Mouse (Mus musculus) olfactory bulb, adult 2 months (tissue): ENCODE data around the gene Palm. TPM values are rescaled to one million over a fixed set of nuclear protein-coding genes. Genes with fewer than 3 reads are reported as not detected.

Experiments
- H3K27ac ChIP-seq: fragments of 200-500 bp; 2 replicates; pipeline ENCODE4 v1.5.1; 2012; ENCODE audit warnings: low read depth, low read length; ENCODE audit not compliant: insufficient read depth
- H3K4me1 ChIP-seq: fragments of 200-500 bp; 2 replicates; pipeline ENCODE4 v1.6.1; 2012; ENCODE audit warnings: low read length; ENCODE audit not compliant: control insufficient read depth, insufficient read depth
- H3K4me3 ChIP-seq: fragments of 200-500 bp; 2 replicates; pipeline ENCODE4 v1.5.1; 2012; ENCODE audit warnings: mild to moderate bottlenecking, low read depth, low read length, moderate library complexity; ENCODE audit not compliant: insufficient read depth
- CTCF ChIP-seq: fragments of 200-500 bp; IDR thresholded peaks from 2 replicates; pipeline ENCODE4 v1.5.1; 2012; ENCODE audit warnings: low read depth, mild to moderate bottlenecking, low read length, moderate library complexity; ENCODE audit not compliant: insufficient read depth
- POLR2A ChIP-seq: fragments of 200-500 bp; IDR thresholded peaks from 2 replicates; pipeline ENCODE4 v1.6.1; 2012; ENCODE audit warnings: mild to moderate bottlenecking, low read depth, low read length, moderate library complexity; ENCODE audit not compliant: insufficient read depth
- WGBS: fragments of 180-500 bp; shearing (Covaris S2); methylation state at CpG from one replicate; pipeline ENCODE4 v1.1.7; 2018; 5-methylcytosine and 5-hydroxymethylcytosine counted together
- polyA plus RNA-seq: library from polyadenylated mRNA; stranded (reverse); fragments of >200 nt; gene quantifications from 2 replicates; pipeline ENCODE4 v1.2.4, GENCODE M21; 2012; ENCODE audit warnings: low replicate concordance; ENCODE audit not compliant: missing spikeins, insufficient read depth, insufficient read length

The Palm gene
- polyA plus RNA-seq, 1 experiment = not detected

DNA sequence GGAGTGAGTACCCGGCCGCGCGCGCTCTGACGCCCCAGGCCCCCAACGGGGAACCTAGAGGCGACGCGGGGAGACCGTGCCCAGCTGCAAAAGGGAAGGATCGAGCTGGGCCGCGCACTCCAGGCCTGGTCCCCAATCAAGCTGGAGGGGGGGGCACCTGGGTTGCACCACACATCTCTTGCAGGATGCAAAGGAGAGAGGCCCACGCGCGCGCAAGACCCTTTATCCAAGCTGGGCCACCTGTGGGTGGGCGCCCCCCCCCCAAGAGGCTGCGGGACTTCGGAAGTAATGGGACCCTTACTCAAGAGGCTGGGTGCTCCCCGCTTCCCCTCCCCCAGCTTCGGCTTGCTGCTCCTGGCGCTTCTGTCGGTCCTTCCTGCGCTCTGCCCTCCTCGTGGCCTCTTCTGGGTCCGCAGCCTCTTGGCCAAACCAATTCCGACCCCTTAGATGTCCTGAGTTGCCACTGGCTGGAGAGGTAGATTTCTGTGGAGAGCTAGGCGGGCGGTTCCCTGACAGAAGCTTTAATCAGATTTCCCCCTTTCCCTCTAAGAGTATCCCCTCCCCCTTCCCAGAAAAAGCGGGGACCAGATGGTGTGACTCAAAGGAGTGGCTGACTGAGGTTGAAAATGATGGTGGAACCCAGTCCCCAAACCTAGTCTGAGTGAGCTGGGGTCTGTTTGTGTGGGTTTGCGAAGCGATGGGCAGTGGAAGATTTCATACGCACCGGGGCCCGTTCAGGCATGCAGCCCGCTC is 542 bp downstream of the Palm start:
- 3% methylated on average over 38 of the region's 38 CpGs for WGBS
- H3K4me1 ChIP-seq = peaks cover 36% of the 10 kb centered on the region
- H3K27ac ChIP-seq = peak overlapping the region; percentile 91
- H3K4me3 ChIP-seq = peak overlapping the region; percentile 90
- TF ChIP-seq POLR2A = no peak; the same call in 1 of the 2 replicates
- no peak for TF ChIP-seq CTCF

DNA sequence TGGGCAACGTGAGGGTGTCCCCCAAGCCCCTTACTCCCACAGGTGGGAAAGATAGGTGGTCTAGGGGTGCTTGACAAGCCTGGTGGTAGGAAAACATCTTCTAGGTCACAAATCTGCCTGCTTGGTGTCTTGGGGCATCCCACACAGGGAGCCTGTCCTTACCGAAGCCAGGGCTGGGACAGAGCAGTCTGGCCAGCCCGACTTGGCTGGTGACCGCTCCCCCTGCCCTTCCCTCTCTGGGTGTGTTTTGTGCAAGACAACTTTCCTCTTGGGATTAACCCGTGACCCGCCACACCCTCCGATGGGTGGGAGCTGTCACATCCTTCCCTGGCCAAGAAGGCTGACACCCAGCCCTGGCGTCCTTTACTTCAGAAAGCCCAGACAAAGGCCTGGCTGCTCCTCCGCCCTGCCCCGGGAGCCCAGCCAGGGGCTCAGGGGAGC is 1.1 kb downstream of the Palm start:
- peaks cover 36% of the 10 kb centered on the region for H3K4me1 ChIP-seq
- WGBS = 2% methylated on average over 10 of the region's 10 CpGs
- H3K27ac ChIP-seq = peak overlapping the region; percentile 91
- TF ChIP-seq POLR2A = peak; percentile 38; the same call in 1 of the 2 replicates
- no peak for TF ChIP-seq CTCF
- peak overlapping the region; percentile 90 for H3K4me3 ChIP-seq

DNA sequence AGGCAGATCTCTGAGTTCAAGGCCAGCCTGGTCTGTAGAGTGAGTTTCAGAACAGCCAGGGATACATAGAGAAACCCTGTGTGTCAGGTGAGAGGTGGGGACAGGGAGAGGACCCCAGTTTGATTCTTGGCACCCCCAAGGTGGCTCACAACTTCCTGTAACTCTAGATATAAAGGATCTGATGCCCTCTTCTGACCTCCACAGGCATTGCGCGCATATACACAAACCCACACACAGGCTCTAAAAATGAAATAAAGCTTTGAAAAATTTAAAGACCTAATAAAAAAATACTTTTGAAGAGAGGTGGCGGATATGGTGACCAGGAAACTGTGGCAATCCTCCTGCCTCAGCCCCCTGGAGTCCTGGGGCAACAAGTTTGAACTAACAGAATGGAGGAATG is 2.5 kb downstream of the Palm start:
- Histone ChIP-seq H3K4me1 (peaks cover 44% of the 10 kb centered on the region), H3K27ac (no peak overlapping the region), H3K4me3 (no peak overlapping the region)
- 95% methylated on average over 3 of the region's 3 CpGs for WGBS
- TF ChIP-seq CTCF = no peak

DNA sequence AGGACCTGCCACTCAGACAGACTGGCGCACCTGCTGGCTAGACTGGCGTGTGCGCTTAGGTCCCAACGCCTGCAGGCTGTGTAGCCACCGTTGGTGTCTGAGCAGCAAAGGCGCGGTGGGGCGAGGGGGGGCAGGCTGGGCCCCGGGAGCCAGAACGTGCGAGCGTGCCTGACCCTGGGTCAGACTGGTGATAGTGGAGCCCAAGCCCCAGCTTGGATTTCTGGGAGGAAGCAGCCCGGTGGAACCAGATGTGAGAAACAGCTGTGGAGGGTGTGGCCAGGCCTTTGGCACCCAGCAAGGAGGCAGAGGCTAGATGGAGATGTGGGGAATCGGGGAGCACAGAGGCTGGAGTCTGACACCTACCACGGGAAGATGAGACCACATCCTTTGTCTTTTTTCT is 4.0 kb downstream of the Palm start:
- 44% methylated on average over 15 of the region's 15 CpGs for WGBS
- Histone ChIP-seq H3K4me1 (peaks cover 57% of the 10 kb centered on the region), H3K4me3 (peak overlapping the region; percentile 4; the same call in 1 of the 2 replicates), H3K27ac (peak overlapping the region; percentile 49)
- TF ChIP-seq POLR2A = no peak
- TF ChIP-seq CTCF = no peak

DNA sequence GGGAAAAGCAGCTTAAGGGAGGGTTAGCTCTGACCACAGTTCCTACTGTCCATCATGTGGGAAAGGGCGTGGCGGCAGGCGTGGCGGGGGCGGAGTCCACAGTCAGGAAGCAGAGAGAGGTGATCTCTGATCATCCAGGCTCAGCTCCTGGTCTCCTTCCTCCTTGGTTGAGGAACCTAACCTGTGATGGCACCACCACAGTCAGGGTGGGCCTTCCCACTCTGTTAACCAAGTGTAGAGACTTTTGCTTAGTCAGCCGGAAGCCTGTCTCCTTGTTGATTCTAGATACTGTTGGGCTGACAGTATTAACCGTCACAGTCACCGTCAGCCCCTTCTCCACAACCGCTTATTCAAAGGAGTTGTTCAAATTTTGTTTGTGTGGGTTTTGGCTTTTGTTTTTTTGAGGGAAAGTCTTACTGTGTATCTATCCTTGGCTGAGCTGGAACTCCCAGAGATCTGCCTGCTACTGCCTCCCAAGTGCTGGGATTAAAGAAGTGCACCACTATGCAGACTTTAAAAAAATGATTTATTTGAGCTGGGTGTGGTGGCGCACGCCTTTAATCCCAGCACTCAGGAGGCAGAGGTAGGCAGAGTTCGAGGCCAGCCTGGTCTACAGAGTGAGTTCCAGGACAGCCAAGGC is 5.0 kb downstream of the Palm start:
- WGBS = 76% methylated on average over 12 of the region's 12 CpGs
- Histone ChIP-seq H3K4me3 (no peak overlapping the region), H3K27ac (peak overlapping the region; percentile 7), H3K4me1 (peaks cover 59% of the 10 kb centered on the region)
- TF ChIP-seq CTCF (no peak), POLR2A (no peak)

DNA sequence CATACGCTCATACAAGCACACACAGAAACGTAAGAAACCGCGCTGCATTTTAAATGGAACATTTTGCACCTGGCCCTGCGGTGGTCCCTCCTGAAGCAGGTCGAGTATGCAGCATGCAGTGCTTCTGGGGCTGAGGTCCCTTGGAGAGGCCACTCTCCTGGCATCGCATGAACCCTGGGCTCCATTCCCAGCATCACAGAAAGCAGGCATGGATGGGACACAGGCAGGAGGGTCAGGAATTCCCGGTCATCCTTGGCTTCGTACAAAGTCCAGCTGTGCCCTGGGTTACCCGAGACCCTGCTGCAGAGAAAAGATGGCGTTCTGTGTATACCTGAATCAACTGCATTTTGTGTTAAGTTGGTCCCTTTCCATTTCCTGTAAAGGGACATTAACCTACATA is 7.1 kb downstream of the Palm start:
- H3K27ac ChIP-seq = peak overlapping the region; percentile 60
- peaks cover 69% of the 10 kb centered on the region for H3K4me1 ChIP-seq
- WGBS = 40% methylated on average over 11 of the region's 11 CpGs
- no peak overlapping the region for H3K4me3 ChIP-seq
- TF ChIP-seq CTCF (no peak), POLR2A (no peak)

DNA sequence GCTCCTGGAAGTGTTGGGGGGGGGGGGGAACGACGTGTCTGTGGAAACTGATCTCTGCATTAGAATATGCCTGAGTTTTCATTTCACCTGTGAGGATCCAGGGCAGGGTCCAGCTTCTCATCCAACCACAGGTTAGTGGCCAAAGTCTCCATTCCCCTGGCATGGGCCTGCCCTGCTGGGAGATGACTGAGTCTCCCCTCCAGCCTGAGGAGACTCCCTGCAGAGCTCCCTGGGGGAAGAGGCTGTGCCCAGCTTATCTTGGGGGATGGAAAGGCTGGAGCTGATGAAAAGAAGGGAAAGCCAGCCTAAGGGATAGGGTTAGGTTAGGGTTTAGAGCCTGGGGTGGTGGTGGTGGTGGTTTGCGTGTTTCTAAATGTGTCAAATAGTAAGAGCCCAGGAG is 8.5 kb downstream of the Palm start:
- 0 out of 2 replicates have a peak overlapping the region, but pooled peaks have one; percentile 14 for H3K4me3 ChIP-seq
- 19% methylated on average over 3 of the region's 3 CpGs for WGBS

DNA sequence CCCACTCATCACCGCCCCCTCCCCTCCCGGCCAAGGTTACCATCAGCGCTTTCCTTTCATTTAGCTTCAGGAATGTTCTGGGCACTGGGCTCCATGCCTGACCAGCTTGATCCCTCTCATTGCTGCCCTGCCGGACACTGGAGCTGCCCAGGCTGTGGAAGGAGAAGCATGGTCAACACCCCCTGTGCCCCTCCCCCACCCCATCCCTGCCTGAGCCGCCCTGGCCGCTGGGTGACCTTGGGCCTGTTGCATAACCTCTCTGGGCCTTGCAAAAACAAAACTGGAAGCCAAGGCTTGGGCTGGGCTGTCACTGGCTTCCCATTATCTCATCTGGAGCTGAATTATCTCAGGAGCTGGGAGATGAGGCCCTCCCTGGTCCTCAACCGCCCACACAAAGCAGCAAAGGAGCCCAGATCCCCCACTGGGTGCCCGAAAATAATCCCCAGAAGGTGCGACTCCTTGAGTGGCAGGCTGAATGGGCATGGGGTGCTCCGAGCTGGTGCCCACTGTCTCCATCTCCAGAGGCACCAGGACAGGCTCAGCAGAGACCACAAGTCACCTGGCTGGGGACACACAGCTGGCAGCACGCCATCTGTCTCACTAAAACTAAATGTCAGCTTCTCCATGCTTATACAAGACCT is 9.1 kb downstream of the Palm start:
- H3K4me1 ChIP-seq = peaks cover 74% of the 10 kb centered on the region
- TF ChIP-seq CTCF = no peak
- TF ChIP-seq POLR2A = no peak
- peak overlapping the region; percentile 14; the same call in 1 of the 2 replicates for H3K4me3 ChIP-seq
- 18% methylated on average over 11 of the region's 11 CpGs for WGBS
- H3K27ac ChIP-seq = peak overlapping the region; percentile 99

More for the DNA sequence above, 8.5 kb downstream of the Palm start:
- TF ChIP-seq POLR2A (no peak), CTCF (no peak)
- peak overlapping the region; percentile 99 for H3K27ac ChIP-seq
- H3K4me1 ChIP-seq = peaks cover 76% of the 10 kb centered on the region

DNA sequence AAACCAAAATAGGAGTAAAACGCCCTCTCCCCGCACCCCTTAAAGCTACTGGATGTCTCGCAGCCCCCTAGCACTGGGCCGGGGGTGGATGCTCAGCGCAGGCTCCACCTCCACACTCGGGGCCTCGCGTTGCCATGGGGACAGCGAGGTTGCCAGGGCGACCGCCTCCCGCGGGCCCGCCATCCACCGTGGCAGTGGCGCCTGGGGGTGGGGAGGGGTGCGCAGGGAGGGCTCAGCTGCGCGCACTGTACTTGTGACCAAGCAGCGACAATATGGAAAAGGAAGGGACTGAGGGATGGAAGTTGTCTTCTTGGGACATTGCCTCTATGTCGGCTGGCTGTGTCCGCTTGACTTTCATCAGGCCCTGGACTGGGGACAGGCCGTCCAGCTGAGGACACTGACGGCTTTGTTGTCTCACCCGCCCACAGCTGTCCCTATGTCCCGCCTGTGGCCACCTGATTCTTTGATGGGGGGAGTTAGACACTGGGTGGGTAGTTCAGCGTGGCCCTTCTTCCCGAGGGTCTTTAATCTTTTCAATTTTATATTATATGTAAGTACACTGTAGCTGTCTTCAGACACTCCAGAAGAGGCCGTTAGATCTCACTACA is 10.4 kb downstream of the Palm start:
- WGBS = 5% methylated on average over 29 of the region's 29 CpGs

More for the DNA sequence above, 10.4 kb downstream of the Palm start:
- Histone ChIP-seq H3K4me3 (peak overlapping the region; percentile 39), H3K4me1 (peaks cover 77% of the 10 kb centered on the region), H3K27ac (peak overlapping the region; percentile 99)
- no peak for TF ChIP-seq CTCF
- peak; percentile 27; the same call in 1 of the 2 replicates for TF ChIP-seq POLR2A
